Mouse (Mus musculus) hindbrain, embryonic 14.5 days (tissue): Measurements from ENCODE around the gene Ccr4. TPM values are rescaled to one million over a fixed set of nuclear protein-coding genes. Genes with fewer than 3 reads are reported as not detected.

ENCODE experiments used
- ATAC-seq: fragments of 200-750 bp; cut with Nextera tagmentation; 2 replicates; pipeline ENCODE4 v1.8.0; 2017; ENCODE audit warnings: moderate number of reproducible peaks, mild to moderate bottlenecking, moderate TSS enrichment, moderate library complexity; ENCODE audit not compliant: low FRiP score
- DNase-seq: peaks from one replicate; pipeline ENCODE4 v3.0.0-alpha.2; 2015; ENCODE audit warnings: low spot score
- H3K27ac ChIP-seq: fragments of 300-500 bp; sonication (generic); 2 replicates; pipeline ENCODE4 v1.5.1; 2014; ENCODE audit warnings: mild to moderate bottlenecking, moderate library complexity
- H3K27me3 ChIP-seq: fragments of 300-500 bp; sonication (generic); 2 replicates; pipeline ENCODE4 v1.6.1; 2014; ENCODE audit warnings: mild to moderate bottlenecking, low read length, mixed read lengths; ENCODE audit not compliant: control insufficient read depth, insufficient read depth
- H3K36me3 ChIP-seq: fragments of 300-500 bp; sonication (generic); replicated peaks from 2 replicates; pipeline ENCODE4 v1.6.1; 2014; ENCODE audit not compliant: control insufficient read depth, insufficient read depth
- H3K4me1 ChIP-seq: fragments of 300-500 bp; sonication (generic); replicated peaks from 2 replicates; pipeline ENCODE4 v1.6.1; 2014; ENCODE audit warnings: antibody characterized with exemption, low read length, mixed read lengths; ENCODE audit not compliant: control insufficient read depth, insufficient read depth
- H3K4me2 ChIP-seq: fragments of 300-500 bp; sonication (generic); replicated peaks from 2 replicates; pipeline ENCODE4 v1.6.1; 2014; ENCODE audit warnings: mild to moderate bottlenecking, moderate library complexity
- H3K4me3 ChIP-seq: fragments of 300-500 bp; sonication (generic); replicated peaks from 2 replicates; pipeline ENCODE4 v1.5.1; 2014; ENCODE audit warnings: mild to moderate bottlenecking, low read length
- H3K9ac ChIP-seq: fragments of 300-500 bp; sonication (generic); 2 replicates; pipeline ENCODE4 v1.6.1; 2014
- H3K9me3 ChIP-seq: fragments of 300-500 bp; sonication (generic); 2 replicates; pipeline ENCODE4 v1.6.1; 2016; ENCODE audit warnings: low read length; ENCODE audit not compliant: control insufficient read depth
- WGBS: fragments of 180-500 bp; shearing (Covaris S2); extraction: QIAGEN DNeasy Blood & Tissue Kit; methylation state at CpG from one replicate; pipeline ENCODE4 v1.1.7; 2014; 5-methylcytosine and 5-hydroxymethylcytosine counted together
- polyA plus RNA-seq: library from polyadenylated mRNA; unstranded; fragments of >200 nt; fragmentation: Nextera tagmentation; extraction: Ambion mirVana; gene quantifications from 2 replicates; pipeline ENCODE4 v1.2.1, GENCODE M21; 2014

The Ccr4 gene
- polyA plus RNA-seq, 1 experiment from 2014 or later: not detected

GRCm38 (mm10) chr9:114496469-114496868 lies 8.2 kb downstream of the Ccr4 start:
- Histone ChIP-seq H3K4me1 (no peaks in the 10 kb centered on the region), H3K9ac (no peak overlapping the region), H3K27me3 (no peaks in the 10 kb centered on the region), H3K9me3 (no peaks in the 10 kb centered on the region), H3K4me3 (no peak overlapping the region), H3K4me2 (no peak overlapping the region), H3K36me3 (no peaks in the 10 kb centered on the region), H3K27ac (no peak overlapping the region)
- 88% methylated on average over 7 of the region's 7 CpGs for WGBS
- ATAC-seq: no peak
- no peak for DNase-seq

- no peaks in the 10 kb centered on the region for H3K9me3 ChIP-seq
- H3K4me1 ChIP-seq: no peaks in the 10 kb centered on the region
- H3K27me3 ChIP-seq: no peaks in the 10 kb centered on the region
- no peak overlapping the region for H3K4me2 ChIP-seq
- DNase-seq: no peak
- no peaks in the 10 kb centered on the region for H3K36me3 ChIP-seq
- no peak overlapping the region for H3K27ac ChIP-seq
- no peak overlapping the region for H3K4me3 ChIP-seq
- WGBS: 86% methylated on average over 23 of the region's 23 CpGs
- H3K9ac ChIP-seq: no peak overlapping the region
- ATAC-seq: no peak
These were observed 17.0 kb downstream of the Ccr4 start for GRCm38 (mm10) chr9:114487481-114488258.

GRCm38 (mm10) chr9:114486808-114487207 lies 17.9 kb downstream of the Ccr4 start:
- Histone ChIP-seq H3K27ac (no peak overlapping the region), H3K36me3 (no peaks in the 10 kb centered on the region), H3K4me3 (no peak overlapping the region), H3K4me2 (no peak overlapping the region), H3K9ac (no peak overlapping the region), H3K4me1 (no peaks in the 10 kb centered on the region), H3K27me3 (no peaks in the 10 kb centered on the region), H3K9me3 (no peaks in the 10 kb centered on the region)
- DNase-seq (no peak), ATAC-seq (no peak)
- 88% methylated on average over 4 of the region's 4 CpGs for WGBS

- Histone ChIP-seq H3K9me3 (no peaks in the 10 kb centered on the region), H3K9ac (no peak overlapping the region), H3K4me1 (no peaks in the 10 kb centered on the region), H3K4me3 (no peak overlapping the region), H3K4me2 (no peak overlapping the region), H3K27me3 (no peaks in the 10 kb centered on the region), H3K27ac (no peak overlapping the region), H3K36me3 (no peaks in the 10 kb centered on the region)
- ATAC-seq (no peak), DNase-seq (no peak)
- WGBS: 85% methylated on average over 5 of the region's 5 CpGs
These were observed 19.9 kb downstream of the Ccr4 start for GRCm38 (mm10) chr9:114484771-114485170.

- WGBS: 92% methylated on average over 3 of the region's 3 CpGs
- H3K4me2 ChIP-seq: no peak overlapping the region
- H3K36me3 ChIP-seq: no peaks in the 10 kb centered on the region
- no peak overlapping the region for H3K4me3 ChIP-seq
- DNase-seq (no peak), ATAC-seq (no peak)
- no peak overlapping the region for H3K27ac ChIP-seq
- no peaks in the 10 kb centered on the region for H3K4me1 ChIP-seq
- no peaks in the 10 kb centered on the region for H3K27me3 ChIP-seq
- no peaks in the 10 kb centered on the region for H3K9me3 ChIP-seq
- H3K9ac ChIP-seq: no peak overlapping the region
These were observed 23.8 kb downstream of the Ccr4 start for GRCm38 (mm10) chr9:114480940-114481339.

GRCm38 (mm10) chr9:114477019-114477418 lies 27.7 kb downstream of the Ccr4 start:
- Histone ChIP-seq H3K36me3 (0 out of 2 replicates have a peak, but pooled peaks cover 4% of the 10 kb centered on the region), H3K4me3 (no peak overlapping the region), H3K27ac (no peak overlapping the region), H3K4me1 (no peaks in the 10 kb centered on the region), H3K9me3 (no peaks in the 10 kb centered on the region), H3K4me2 (no peak overlapping the region), H3K27me3 (no peaks in the 10 kb centered on the region), H3K9ac (no peak overlapping the region)
- no peak for ATAC-seq
- WGBS: 91% methylated on average over 9 of the region's 9 CpGs
- DNase-seq: no peak

GRCm38 (mm10) chr9:114471892-114472291 lies 32.8 kb downstream of the Ccr4 start:
- Histone ChIP-seq H3K4me1 (no peaks in the 10 kb centered on the region), H3K36me3 (0 out of 2 replicates have a peak, but pooled peaks cover 4% of the 10 kb centered on the region), H3K9ac (no peak overlapping the region), H3K4me3 (no peak overlapping the region), H3K9me3 (no peaks in the 10 kb centered on the region), H3K4me2 (no peak overlapping the region), H3K27me3 (no peaks in the 10 kb centered on the region), H3K27ac (no peak overlapping the region)
- DNase-seq: no peak
- no peak for ATAC-seq
- 82% methylated on average over 7 of the region's 7 CpGs for WGBS

- H3K9ac ChIP-seq: no peak overlapping the region
- ATAC-seq: no peak
- no peaks in the 10 kb centered on the region for H3K27me3 ChIP-seq
- no peak overlapping the region for H3K4me2 ChIP-seq
- no peaks in the 10 kb centered on the region for H3K9me3 ChIP-seq
- no peak for DNase-seq
- H3K4me3 ChIP-seq: no peak overlapping the region
- 94% methylated on average over 4 of the region's 4 CpGs for WGBS
- peaks cover 16% of the 10 kb centered on the region; the same call in 1 of the 2 replicates for H3K36me3 ChIP-seq
- no peaks in the 10 kb centered on the region for H3K4me1 ChIP-seq
- no peak overlapping the region for H3K27ac ChIP-seq
These were observed 36.0 kb downstream of the Ccr4 start for GRCm38 (mm10) chr9:114468701-114469100.

- no peak overlapping the region for H3K9ac ChIP-seq
- no peak overlapping the region for H3K4me3 ChIP-seq
- no peaks in the 10 kb centered on the region for H3K27me3 ChIP-seq
- WGBS: 88% methylated on average over 5 of the region's 5 CpGs
- no peak overlapping the region for H3K27ac ChIP-seq
- ATAC-seq (no peak), DNase-seq (no peak)
- no peak overlapping the region for H3K4me2 ChIP-seq
- H3K4me1 ChIP-seq: no peaks in the 10 kb centered on the region
- H3K36me3 ChIP-seq: peaks cover 16% of the 10 kb centered on the region; the same call in 1 of the 2 replicates
- H3K9me3 ChIP-seq: no peaks in the 10 kb centered on the region
These were observed 36.5 kb downstream of the Ccr4 start for GRCm38 (mm10) chr9:114468217-114468616.
